Mouse (Mus musculus) retina, embryonic 14.5 days (tissue): Measurements from ENCODE around the gene Pcolce2.

Experiments used
- DNase-seq: peaks from one replicate; pipeline ENCODE4 v3.0.0-alpha.2; 2015; ENCODE audit warnings: low spot score

Gene Pcolce2

DNA sequence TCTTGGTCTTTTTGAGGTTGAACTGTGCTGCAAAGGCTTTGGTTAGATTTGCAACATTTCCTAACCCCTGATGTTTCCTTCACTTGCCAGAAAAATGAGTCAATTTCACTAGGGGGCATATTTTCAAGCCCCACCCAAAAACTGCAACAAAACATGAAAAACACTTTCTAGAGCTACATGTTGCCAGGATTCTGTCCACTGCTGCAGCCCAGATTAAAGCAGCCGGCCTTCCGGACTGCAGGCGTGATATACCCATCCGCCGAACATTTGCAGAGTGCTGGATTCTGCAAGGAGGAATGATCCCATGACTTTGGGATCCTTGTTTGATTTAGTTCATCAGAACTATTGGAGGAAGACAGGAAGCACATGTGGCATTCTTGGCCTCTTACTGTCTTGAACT is 17.0 kb downstream of the Pcolce2 start:
- DNase-seq: no peak

DNA sequence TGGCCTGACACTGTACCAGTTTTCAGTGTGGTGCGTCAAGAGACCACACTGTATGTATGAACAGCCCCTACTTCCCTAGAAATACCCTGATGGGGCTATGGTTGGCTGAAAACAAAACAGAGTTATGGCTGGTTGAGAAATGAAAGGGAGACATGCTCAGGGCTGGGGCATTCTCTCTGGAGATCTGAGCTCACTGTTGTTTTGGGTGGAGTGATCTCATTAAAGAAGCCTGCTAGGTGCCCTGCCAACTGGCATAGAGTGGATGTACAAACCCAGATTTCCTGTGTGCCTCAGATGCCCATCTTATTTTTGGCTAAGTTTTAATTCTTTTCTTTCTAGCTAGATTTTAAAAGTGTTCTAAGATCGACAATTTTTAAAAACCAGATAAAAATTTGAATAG is 20.5 kb downstream of the Pcolce2 start:
- DNase-seq: no peak

DNA sequence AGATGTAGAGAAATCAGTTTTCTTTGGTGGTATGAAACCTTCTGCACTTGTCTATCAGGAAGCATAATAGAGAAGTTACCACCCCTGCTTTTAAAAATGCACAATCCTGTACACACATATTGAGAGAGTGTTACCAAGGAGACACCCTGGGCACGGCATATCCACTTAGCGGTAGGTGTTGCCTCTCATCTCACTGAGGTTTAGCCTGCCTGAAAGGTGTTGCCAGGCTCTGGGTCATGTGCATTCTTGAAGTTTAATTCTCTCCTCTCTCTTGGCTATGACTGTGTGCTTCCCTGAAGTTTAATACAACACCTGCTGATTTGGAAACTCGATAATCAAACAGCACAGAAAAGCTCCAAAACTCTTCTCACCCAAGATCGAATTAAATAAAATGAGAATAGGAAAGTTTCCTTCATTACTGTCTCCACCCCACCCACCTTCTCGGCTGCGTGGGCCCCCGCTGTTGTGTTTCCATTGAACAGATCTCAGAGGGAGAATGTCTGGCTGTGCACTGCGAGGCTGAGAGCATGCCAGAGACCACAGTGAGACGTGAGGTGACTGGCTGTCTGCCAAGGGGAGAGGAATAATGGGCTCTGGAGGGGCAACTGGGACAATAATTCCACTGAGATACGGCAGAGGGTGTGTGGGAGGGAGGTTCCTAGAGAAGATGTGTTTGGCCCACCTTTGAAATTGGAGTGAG is 27.0 kb downstream of the Pcolce2 start:
- no peak for DNase-seq

DNA sequence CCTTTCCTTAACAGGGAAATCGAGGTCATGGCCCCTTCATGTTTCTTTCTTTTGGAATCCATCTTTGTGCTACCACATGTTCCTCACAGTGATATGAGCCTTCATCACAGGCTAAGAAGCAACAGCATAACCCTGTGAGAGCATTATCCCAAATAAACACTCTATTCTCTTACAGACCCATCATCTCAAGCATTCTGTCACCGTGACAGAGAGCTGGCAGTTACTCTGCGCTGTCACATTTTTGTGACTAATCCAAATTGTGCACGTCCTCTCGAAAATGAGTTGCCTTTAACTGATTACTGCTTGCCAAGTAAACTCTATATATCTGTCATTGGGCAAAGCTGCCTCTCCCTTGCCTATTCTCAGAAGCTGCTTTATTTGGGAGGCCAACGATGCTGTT is 28.4 kb downstream of the Pcolce2 start:
- no peak for DNase-seq

DNA sequence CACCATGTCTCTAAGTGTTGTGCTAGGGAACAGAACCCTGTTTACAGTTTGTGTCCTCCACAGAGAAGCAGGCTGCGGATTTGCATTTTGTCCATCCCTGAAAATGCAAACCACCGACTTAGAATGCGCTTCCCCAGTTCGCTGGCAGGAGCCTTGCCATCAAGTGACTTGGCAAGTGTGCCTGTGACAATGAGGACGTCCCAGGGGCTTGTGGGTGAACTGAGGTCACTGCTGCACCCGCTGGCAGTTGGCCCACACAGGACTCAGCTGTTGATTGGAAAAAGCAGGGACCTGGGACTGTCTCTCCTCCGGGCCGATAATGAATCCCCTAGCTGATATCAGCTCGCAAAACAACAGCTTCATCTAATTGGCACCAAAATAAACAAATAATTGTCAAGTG is 30.4 kb downstream of the Pcolce2 start:
- peak; percentile 18 for DNase-seq

DNA sequence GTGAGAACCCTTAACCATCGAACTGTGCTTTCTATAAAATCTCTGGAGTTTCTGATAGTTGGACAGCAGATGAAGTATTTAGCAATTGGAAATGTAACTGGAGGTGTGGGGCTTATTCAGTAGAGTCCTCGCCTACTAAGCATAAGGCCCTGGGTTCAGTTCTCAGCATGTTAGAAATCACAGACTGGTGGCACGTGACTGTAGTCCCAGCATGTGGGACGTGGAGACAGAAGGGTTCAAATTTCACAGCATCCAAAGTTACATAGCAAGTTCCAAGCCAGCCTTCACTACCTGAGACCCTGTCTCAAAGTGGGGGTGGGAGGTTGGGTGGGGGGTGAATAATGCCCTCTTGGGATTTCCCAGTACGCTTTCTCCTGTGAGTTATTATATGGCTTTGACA is 30.9 kb downstream of the Pcolce2 start:
- no peak for DNase-seq

DNA sequence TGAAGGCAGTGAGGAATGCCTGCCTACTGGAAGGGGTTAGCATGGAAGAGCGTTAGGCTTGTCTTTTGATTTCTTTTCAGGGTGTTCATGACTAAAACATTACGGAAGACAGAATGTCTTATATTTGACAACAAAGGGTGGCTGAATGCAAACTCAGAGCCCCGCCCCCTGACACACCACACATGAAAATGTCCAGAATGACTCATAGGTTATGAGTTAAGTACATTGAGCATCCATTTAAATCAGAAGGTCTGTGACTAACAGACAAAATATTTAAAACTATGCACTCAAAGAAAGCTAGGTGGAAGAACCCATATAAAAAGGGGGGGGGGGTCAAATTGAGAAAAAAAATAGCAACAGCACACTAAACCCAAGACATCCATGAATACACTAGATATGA is 34.9 kb downstream of the Pcolce2 start:
- DNase-seq: no peak

DNA sequence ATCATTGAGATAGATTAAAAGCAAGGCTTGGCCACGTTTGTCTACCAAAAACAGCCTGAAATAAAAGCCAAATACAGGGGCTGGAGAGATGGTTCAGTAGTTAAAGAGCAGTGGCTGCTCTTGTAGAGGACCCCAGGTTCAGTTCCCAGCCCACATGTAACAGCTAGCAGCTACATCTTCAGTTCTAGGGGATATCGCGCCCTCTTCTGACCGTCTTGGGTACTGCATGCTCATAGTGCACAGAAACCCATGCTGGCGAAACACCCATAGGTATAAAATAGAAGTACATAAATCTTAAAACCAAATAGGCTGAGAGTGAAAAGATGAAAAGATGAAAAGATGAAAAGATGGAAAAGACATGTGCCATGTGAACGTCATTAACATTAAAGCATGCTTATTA is 35.4 kb downstream of the Pcolce2 start:
- DNase-seq: peak; percentile 11

DNA sequence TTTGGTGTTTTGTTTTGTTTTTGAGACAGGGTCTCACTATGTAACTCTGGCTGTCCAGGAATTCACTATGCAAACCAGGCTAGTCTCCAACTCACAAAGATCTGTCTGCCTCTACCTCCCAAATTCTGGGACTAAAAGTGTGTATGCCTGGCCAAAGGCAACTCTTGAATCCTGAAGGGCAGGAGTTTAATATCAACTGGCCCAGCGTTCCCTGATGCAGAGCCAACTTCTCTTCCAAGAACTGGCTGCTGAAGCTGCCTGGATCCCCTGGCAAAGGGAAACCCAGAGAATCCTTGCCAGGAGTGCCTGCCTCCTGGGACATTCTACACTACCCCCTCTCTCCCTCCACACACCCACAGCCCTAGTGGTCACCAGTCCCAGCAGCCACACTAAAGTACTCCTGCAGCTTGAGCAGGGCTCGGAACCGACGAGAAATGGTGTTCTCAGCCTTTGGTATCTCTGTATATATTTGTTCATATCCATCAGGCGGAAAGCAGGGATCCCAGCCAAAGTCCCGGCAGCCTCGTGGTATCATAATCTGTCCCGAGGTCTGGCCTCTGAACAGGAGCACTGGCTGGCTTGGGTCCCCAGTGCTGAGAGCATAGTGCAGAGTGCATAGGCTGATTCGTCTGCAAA is 37.8 kb downstream of the Pcolce2 start:
- DNase-seq: no peak

DNA sequence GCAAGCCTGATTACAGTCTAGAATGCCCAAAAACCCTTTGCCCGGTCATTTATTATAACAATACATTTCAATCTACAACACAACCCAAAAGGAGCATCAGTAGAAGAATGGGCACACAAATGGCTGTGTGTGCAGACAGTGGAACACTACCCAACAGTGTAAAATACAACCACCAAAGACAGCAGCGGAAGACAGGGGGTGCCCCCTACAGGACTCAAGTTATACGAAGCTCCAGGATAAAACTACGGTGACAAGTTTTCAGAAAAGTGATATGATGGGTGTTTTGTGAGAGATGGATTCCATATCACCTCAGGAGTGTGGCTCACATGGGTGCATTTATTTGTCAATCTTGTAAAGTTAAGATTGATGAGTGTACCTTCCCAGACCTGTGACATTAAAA is 38.6 kb downstream of the Pcolce2 start:
- DNase-seq: no peak

DNA sequence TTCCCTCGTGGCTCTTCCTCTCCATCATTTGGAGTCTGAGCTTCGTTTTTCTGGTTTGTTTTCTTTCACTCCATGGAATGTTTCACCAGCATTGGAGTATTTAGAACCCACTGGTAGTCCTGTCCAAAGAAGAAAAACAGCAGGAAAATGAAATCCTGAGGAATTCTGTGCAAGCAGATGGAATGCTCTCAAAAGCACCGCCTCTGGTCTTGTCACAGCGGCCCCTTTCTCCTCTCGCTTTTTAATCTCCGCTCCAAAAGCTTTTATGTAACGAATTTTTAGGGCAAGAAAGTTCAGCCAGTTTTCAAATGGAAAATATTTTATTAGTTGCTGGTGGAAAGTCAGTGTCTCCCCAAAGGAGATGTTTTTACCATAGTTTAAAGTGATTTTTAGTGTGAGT is 42.6 kb downstream of the Pcolce2 start:
- no peak for DNase-seq

DNA sequence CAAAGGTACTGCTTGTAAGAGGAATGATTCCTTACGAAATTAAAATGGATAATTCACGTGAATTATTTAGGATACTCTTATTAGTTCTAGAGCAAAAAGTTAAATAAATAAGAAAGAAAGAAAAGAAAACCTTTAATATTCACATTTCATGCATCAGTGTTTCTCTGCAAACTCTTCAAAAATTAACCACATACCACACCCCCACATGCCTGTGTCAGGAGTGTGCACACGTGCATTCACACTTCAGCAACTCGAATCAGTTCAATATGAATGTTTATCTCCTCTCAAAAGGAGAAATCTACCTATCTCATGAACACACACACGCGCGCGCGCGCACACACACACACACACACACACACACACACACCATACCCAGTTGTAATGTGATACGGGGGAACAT is 43.3 kb downstream of the Pcolce2 start:
- no peak for DNase-seq

DNA sequence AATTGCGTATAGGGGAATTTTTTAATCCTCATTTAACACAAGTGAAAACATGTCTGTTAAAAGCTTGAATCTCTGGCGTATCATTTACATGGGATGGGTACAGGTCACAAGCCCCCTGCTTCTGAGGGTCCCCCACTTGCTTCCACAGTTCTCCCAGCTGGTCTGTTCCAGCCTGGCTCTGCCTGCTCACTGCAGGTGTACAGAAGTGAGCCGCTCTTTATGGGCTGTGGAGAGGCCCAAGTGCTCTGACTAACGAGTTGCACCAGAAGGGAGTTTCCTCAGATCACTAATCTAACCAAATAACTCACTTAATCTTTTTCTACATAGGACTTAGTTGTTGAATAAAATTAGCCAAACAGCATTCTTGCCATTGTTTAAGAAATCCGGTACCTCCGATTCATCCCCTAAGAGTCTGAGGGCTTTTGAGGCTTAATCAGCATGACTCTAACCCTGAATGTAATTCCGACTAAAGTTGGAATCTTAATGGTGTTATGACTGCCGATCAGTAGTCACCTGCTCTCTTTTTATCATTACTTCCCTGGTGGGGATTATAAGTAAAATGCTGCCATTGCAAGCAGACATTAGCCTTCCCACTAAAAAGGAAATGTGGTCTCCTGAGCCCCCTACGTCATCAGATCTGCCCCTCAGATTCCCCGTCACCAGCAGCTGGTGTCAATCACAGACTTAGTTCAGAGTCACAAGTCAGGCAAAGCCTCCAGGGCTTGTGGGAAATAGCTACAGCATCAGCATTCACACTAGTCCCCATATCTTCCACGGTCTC is 48.4 kb downstream of the Pcolce2 start:
- DNase-seq: no peak

DNA sequence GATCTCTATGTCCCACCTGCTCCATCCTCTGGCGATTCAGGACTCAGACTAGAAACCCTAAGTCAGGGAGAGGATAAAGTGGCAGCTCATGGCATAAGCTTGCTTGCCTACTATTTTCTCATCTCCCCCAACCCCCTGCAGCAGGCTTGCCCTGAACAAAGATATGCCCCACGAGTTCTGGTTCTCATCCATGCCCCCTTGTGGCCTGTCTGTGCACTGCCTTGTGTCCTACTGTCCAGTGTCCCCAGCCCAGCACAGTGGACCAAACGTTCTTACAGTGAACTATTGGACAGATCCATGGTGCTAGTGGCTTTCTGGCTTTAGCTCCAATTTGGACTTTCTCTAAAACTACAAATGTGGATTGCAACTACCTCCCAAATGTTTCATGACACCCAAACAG is 50.7 kb downstream of the Pcolce2 start:
- DNase-seq: peak; percentile 48

DNA sequence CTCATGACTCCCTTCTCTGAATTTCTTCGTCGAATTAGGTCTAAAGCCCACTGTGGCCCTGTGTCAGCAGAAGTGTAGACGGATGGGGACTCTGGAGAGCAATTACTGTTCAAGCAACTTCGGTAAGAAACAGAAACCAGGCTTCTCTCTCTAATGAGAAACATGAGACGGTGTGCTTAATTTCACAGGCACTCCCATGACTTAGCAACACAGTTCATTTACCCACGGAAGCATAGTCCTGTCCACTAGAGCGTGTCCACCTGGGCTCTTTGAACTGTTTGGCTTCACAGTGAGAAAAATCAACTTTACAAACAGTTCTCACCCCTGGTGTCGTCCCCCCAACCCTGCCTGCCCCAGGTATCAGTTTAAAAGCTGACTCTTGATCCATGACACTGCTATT is 55.4 kb downstream of the Pcolce2 start:
- DNase-seq: no peak

DNA sequence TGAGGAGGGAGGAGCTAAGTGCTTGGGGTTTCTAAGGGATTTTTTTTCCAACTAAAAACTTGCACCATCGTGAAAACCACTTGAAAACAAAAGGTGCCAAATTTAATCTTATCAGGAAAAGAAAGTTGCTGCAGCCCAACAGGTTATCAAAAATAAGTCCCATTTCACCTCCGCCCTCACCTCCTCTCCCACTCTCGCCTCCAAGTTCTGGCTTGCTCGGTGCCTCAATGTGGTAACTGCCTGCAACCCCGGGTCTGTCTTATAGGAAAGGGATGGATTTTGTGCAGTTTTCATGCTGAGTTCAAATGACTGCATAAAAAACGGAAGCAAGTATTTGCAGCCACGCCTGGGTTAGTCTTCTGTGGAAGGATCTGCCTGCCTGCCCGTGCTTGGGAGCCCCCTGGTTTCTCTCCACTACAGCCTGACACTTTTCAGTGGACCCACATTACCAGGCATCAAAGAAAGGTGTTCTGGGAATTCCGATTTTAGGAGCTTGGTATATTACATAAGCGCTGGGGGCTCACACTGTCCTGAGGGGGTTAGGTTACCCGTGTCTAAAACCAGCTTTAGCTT is 56.2 kb downstream of the Pcolce2 start:
- DNase-seq: no peak

DNA sequence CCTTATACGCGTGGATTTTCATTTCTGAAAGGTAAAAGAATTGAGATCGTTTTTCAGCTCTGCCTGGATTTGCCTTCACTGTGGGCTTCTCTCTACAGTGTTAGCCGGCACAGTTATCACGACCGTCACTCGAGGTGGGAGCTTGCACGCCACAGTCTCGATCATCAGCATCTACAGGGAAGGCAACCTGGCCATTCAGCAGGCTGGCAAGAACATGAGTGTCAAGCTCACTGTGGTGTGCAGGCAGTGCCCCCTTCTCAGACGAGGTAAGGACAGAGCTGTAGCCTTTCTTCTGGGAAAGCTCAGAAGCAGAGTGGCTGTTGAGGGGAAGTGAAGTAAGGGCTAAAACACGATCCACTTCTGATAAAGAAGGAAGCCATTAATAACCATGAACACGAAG is 57.1 kb downstream of the Pcolce2 start:
- DNase-seq: no peak

DNA sequence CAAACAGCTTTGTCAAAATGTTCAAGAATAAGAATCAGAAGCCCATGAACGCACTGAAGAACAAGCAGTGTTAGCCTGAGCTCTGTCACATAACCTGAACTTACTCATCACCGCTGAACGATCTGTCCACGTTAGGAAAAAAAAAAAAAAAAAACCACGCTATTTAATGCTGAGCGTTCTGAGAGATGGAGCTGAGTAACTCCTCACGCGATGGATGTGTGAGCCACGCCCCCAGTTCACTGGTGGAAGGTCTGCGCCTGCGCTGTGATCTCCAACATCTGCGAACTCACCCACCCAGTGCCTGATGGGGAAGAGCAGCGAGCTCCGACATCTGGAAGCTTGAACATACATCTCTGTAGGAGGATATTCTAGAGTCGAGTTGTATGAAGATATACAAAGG is 57.6 kb downstream of the Pcolce2 start:
- no peak for DNase-seq

DNA sequence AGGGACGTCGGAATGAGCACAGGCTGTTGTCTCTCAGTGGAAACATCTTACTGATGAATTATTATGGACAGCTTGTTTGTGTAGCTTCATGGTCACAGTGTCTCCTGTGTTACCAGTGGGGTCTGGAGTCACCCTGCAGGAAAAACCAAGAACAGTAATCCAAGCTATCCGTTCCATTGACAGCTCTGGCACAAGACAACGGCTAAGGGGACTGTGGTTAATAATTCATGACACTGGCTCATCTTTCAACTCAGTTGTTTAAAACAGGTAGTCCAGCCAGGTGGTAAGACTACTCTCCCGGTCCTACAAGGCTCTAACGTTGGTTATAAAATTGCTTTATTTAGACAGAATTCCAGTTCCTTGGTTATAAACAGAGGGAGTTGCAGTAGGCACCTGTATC is 59.2 kb downstream of the Pcolce2 start:
- no peak for DNase-seq

DNA sequence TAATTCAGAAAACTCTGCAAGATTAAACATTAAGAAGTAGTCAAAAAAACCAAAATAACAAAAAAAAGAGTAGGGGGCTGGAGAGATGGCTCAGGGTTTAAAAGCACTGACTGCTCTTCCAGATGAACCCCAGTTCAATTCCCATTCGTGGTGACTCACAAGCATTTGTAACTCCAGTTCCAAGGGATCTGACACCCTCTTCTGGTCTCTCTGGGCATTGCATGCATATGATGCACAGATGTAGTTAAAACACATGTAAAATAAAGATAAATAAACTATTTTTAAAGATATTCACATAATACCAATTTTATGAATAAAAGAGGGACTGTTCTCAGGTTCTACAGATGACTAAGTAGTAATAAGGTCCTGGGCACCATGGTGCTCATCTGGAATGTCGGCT is 60.4 kb downstream of the Pcolce2 start:
- DNase-seq: peak; percentile 62

DNA sequence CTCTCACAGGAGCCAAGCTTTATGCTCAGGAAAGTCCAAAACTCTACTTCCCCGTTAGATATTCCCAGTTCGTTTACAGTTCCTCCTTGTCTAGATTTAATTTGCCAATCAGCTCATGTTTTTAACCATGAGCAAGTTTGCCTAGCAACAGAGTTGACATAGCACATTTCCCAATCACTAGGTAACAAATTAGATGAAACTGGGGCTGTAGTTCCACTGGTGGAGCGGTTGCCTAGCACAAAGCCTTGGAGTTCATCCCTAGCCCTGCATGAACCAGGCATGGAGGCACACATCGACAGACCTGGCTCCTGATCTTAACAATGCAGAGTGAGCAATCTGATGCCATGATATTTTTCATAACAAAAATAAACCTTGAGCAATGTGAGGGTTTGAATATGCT is 61.9 kb downstream of the Pcolce2 start:
- no peak for DNase-seq

DNA sequence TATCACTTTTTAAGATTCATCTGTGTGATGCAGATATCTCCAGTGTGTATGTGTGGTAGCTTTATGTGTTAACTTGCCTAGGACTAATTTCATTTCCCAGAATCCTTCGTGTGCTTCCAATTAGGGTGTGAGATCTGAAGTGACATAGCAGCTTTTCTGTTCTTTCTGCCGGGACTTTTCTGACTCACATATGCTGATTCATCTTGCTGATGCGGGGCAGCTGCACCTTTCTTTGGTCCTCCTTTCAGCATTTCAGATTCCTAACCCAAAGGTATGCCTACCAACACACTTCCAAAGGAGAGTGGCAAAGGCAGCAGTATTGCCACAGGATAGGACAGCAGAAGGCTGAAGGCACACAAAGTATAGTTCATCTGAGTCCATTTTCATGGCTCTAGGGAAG is 66.7 kb downstream of the Pcolce2 start:
- no peak for DNase-seq

DNA sequence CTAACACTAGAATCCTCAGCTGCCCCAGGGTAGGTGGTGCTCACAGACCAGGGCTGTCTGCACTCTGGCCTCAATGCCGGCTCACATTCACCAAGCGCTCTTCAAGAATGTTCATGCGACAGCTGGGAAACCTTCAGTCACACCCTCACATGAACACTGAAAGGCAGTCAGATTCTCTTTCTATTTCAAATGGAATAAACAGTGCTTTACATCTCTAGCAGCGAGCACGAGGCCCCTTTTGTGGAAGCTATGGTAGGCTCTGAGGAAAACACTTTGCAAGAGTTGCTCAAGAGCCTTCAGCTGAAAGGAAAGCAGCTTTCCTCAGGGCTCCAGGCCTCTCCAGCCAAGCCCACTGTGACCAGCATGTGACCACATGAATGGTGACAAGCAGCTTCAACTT is 68.0 kb downstream of the Pcolce2 start:
- no peak for DNase-seq
